Mouse (Mus musculus) midbrain, embryonic 12.5 days (tissue): Measurements from ENCODE around the gene Rtn4ip1. TPM values are rescaled to one million over a fixed set of nuclear protein-coding genes. Genes with fewer than 3 reads are reported as not detected.
"Not testable (repeated sequence)": the region's sequence is repeated elsewhere in the genome, so short reads cannot be mapped to it uniquely, and the experiment has no call there.

Source experiments
- ATAC-seq: fragments of 200-750 bp; cut with Nextera tagmentation; 2 replicates; pipeline ENCODE4 v1.8.0; 2017; ENCODE audit warnings: low read depth, moderate TSS enrichment, moderate library complexity; ENCODE audit not compliant: low FRiP score
- H3K27ac ChIP-seq: fragments of 300-500 bp; sonication (generic); replicated peaks from 2 replicates; pipeline ENCODE4 v1.5.1; 2016; ENCODE audit warnings: mild to moderate bottlenecking
- H3K27me3 ChIP-seq: fragments of 300-500 bp; sonication (generic); 2 replicates; pipeline ENCODE4 v1.6.1; 2016; ENCODE audit warnings: mild to moderate bottlenecking
- H3K36me3 ChIP-seq: fragments of 300-500 bp; sonication (generic); 2 replicates; pipeline ENCODE4 v1.6.1; 2016
- H3K4me1 ChIP-seq: fragments of 300-500 bp; sonication (generic); 2 replicates; pipeline ENCODE4 v1.6.1; 2016
- H3K4me2 ChIP-seq: fragments of 300-500 bp; sonication (generic); replicated peaks from 2 replicates; pipeline ENCODE4 v1.6.1; 2016; ENCODE audit warnings: mild to moderate bottlenecking, moderate library complexity
- H3K4me3 ChIP-seq: fragments of 300-500 bp; sonication (generic); 2 replicates; pipeline ENCODE4 v1.5.1; 2016; ENCODE audit warnings: mild to moderate bottlenecking
- H3K9ac ChIP-seq: fragments of 300-500 bp; sonication (generic); replicated peaks from 2 replicates; pipeline ENCODE4 v1.6.1; 2016; ENCODE audit warnings: mild to moderate bottlenecking, moderate library complexity
- H3K9me3 ChIP-seq: fragments of 300-500 bp; sonication (generic); 2 replicates; pipeline ENCODE4 v1.6.1; 2016; ENCODE audit warnings: mild to moderate bottlenecking
- WGBS: fragments of 180-500 bp; shearing (Covaris S2); methylation state at CpG from one replicate; pipeline ENCODE4 v1.1.7; 2016; 5-methylcytosine and 5-hydroxymethylcytosine counted together
- polyA plus RNA-seq: library from polyadenylated mRNA; unstranded; fragments of >200 nt; fragmentation: Nextera tagmentation; extraction: Ambion mirVana; gene quantifications from 2 replicates; pipeline ENCODE4 v1.2.1, GENCODE M21; 2016

Gene Rtn4ip1
- polyA plus RNA-seq, 1 experiment from 2014 or later, result 18.7 TPM

DNA sequence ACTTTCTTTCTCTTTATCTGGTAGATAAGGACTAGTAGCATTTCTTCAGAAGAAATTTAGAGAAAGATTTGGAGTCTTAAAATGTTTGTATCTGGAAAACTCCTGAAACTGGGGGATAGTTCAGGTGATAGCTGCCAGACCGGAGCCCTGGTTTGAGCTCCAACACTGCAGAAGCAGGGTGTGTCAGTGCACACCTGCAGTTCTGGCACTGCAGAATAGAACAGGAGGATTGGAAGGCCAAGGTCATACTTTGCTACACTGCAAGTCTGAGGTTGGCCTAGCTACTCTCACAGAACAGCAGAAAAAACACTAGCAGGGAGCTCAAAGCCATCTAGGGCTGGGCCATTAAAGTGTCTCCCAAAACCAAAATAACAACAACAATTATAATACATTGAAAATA lies 3.0 kb downstream of the Rtn4ip1 start:
- Histone ChIP-seq H3K27me3 (no peaks in the 10 kb centered on the region), H3K9me3 (no peaks in the 10 kb centered on the region), H3K4me1 (peaks cover 16% of the 10 kb centered on the region), H3K4me3 (no peak overlapping the region), H3K27ac (no peak overlapping the region), H3K4me2 (no peak overlapping the region), H3K36me3 (no peaks in the 10 kb centered on the region), H3K9ac (no peak overlapping the region)
- 94% methylated on average over 1 of the region's 1 CpGs for WGBS
- ATAC-seq, result no peak

DNA sequence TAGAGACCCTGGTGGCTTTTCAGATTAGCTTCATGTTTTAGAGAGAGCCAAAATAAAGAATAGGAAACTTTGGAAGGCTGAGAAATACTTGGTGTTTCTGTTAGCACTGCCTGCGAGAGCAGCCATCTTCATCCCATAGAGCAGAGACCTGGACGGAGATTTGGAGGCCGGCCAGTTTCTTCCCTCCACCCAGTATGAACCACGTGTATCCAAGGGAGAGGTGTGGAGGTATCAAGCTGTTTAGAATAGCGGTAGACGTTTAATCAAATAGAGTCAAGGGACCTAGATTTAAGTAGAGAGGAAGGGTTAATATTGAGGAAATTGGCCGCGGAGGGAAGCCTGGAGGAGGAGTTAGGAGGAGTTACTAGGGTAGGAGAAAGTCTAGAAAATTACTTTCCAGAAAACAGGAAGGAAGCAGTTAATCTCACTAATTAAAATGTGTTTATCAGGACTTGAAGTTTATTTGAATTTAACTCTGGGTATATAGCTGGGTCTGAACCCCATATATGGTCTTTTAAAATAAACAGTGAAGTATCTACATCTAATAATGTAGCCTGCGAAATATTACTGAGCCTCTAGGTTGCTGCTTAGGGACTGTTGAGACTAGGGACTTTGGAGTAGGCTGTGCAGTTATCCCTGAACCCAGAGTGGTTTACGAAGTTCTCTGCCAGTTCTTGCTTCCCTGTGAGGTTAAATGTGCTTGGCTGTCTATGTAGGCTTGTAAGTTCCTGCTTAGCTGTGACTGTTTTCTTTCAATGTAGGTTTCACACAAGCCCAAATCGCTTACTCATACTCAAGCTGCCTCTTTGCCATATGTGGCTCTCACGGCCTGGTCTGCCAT lies 8.6 kb downstream of the Rtn4ip1 start:
- no peak overlapping the region for H3K9ac ChIP-seq
- H3K36me3 ChIP-seq, result no peaks in the 10 kb centered on the region
- H3K27me3 ChIP-seq, result no peaks in the 10 kb centered on the region
- no peak overlapping the region for H3K4me2 ChIP-seq
- no peaks in the 10 kb centered on the region for H3K9me3 ChIP-seq
- no peak overlapping the region for H3K4me3 ChIP-seq
- no peak overlapping the region for H3K27ac ChIP-seq
- ATAC-seq, result no peak
- H3K4me1 ChIP-seq, result no peaks in the 10 kb centered on the region
- WGBS, result 89% methylated on average over 12 of the region's 12 CpGs

DNA sequence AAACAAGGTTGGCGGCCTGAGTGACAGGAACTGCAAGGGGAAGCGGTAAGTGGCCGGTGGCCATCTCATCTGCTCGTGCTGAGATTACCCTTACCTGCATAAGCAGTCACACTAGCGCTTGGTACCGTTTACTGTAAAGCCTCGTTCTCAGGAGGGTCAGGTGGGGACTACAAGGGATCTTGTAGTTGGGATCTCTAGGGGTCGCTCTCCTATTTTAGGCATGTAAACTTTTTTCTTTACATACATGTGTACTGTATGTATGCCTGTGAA lies 9.2 kb downstream of the Rtn4ip1 start:
- H3K36me3 ChIP-seq, result no peaks in the 10 kb centered on the region
- H3K4me1 ChIP-seq, result no peaks in the 10 kb centered on the region
- no peak overlapping the region for H3K9ac ChIP-seq
- H3K4me2 ChIP-seq, result no peak overlapping the region
- no peaks in the 10 kb centered on the region for H3K27me3 ChIP-seq
- ATAC-seq, result no peak
- WGBS, result 95% methylated on average over 8 of the region's 8 CpGs
- no peak overlapping the region for H3K27ac ChIP-seq
- H3K9me3 ChIP-seq, result no peaks in the 10 kb centered on the region
- no peak overlapping the region for H3K4me3 ChIP-seq

DNA sequence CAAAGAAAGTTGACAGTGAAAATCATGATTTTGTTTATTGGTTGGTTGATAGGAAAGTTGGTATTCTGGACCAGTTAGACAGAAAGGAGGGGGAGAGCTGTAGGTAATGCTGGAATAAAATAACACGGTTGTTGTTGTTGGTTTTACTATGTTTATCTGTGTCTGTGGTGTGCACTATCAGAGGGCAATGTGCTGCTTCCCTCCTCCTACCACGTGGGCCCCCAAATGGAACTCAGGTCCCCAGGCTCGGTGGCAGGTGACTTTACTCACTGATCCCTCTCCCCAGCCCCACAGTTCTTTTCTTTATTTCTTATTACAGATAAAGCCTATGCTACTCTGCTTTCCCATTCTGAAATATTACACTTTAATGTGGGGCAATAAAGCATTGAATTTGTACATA lies 10.6 kb downstream of the Rtn4ip1 start:
- H3K4me1 ChIP-seq, result no peaks in the 10 kb centered on the region
- no peak overlapping the region for H3K4me2 ChIP-seq
- 85% methylated on average over 3 of the region's 3 CpGs for WGBS
- H3K27ac ChIP-seq, result no peak overlapping the region
- no peak for ATAC-seq
- H3K36me3 ChIP-seq, result no peaks in the 10 kb centered on the region
- H3K9ac ChIP-seq, result no peak overlapping the region
- H3K4me3 ChIP-seq, result no peak overlapping the region
- no peaks in the 10 kb centered on the region for H3K9me3 ChIP-seq
- no peaks in the 10 kb centered on the region for H3K27me3 ChIP-seq

DNA sequence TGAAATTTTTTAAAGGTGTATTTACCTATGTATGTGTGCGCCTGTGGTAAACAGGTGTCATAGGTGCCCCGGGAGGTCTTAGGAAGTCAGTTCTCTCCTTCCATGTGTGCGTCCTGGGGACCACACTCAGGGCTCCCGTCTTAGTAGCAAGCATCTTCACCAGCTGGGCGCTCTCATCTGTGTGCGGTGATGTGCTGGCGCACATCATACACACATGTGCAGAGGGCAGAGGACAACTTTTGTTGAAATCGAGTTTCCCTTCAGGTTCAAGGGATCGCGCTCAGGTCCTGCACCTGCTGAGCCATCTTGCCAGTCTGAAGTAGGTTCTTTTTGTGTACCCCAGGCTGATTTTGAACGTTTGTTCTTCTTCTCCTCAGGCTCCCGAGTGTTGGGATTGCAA lies 14.6 kb downstream of the Rtn4ip1 start:
- Histone ChIP-seq H3K36me3 (no peaks in the 10 kb centered on the region), H3K27me3 (no peaks in the 10 kb centered on the region), H3K27ac (no peak overlapping the region), H3K4me2 (no peak overlapping the region), H3K9ac (no peak overlapping the region), H3K4me3 (no peak overlapping the region), H3K4me1 (no peaks in the 10 kb centered on the region), H3K9me3 (no peaks in the 10 kb centered on the region)
- ATAC-seq, result no peak
- 84% methylated on average over 12 of the region's 12 CpGs for WGBS

DNA sequence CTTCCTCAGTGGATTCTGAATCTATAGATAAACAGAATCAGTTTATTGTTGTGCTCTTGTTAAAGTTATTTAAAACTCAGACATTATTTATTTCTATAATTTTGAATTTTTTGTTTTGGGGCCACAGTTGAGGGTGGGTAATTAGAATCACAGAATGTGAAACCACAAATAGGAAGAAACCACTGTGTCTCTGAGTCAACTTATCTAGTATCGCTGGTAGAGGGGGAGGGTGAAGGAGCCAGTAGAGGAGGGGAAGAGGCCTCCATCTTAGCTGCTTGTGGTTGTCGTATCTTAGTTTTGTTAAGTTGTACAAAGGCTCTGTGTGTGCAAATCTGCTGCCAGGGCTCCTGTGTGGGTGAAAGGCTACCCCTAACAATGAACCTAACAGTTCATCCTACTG lies 15.1 kb downstream of the Rtn4ip1 start:
- H3K27me3 ChIP-seq, result no peaks in the 10 kb centered on the region
- H3K9me3 ChIP-seq, result no peaks in the 10 kb centered on the region
- no peaks in the 10 kb centered on the region for H3K4me1 ChIP-seq
- 90% methylated on average over 2 of the region's 2 CpGs for WGBS
- H3K4me2 ChIP-seq, result no peak overlapping the region
- no peak overlapping the region for H3K4me3 ChIP-seq
- ATAC-seq, result no peak
- no peak overlapping the region for H3K9ac ChIP-seq
- no peaks in the 10 kb centered on the region for H3K36me3 ChIP-seq
- H3K27ac ChIP-seq, result no peak overlapping the region

DNA sequence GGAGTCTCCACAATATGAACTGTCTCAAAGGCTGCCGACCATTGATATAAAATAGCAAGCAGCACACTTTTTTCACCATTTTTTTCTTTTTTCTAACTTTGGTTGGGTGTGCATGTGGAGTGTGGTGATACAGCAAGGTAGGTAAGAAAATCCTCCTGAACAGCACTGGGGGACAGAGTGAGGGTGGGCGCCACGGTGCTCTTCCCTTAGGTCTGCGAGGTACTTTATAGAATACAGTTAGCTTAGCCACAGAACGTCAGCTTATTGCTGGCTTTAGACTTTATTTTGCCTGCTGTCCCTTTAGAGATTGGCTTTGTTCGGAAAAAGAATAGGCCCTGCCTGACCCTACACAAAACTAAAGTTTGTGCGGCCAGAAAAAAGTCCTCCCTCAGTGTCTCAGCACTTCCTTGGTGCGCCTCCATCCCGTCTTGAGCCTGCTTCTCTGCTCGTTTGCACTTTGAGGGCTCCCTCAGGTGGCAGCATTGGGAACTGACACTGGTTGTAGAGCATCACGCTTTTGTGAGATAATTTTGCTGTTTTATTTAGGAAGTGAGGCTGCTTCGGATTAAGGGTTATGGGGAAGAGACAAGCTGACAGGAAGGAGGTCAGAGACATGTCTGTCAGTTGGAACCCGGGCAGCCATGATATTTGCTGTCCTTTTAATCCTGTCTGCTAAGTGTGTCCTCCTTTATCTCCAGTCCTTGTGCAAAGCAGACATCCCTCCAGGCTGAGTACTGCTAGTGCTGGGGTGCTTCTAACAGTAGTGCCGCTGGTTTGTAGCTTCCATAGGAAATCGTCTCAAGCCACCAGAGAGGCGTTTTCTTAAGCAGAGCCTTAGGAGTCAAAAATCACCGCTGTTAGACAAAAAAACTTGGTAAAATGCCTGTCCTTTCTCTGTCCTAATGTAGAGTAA lies 17.3 kb downstream of the Rtn4ip1 start:
- H3K9me3 ChIP-seq, result no peaks in the 10 kb centered on the region
- no peak for ATAC-seq
- H3K9ac ChIP-seq, result no peak overlapping the region
- WGBS, result 37% methylated on average over 17 of the region's 17 CpGs
- H3K4me2 ChIP-seq, result no peak overlapping the region
- H3K27ac ChIP-seq, result no peak overlapping the region
- H3K4me3 ChIP-seq, result no peak overlapping the region
- no peaks in the 10 kb centered on the region for H3K4me1 ChIP-seq
- no peaks in the 10 kb centered on the region for H3K27me3 ChIP-seq
- peaks cover 10% of the 10 kb centered on the region; the same call in 1 of the 2 replicates for H3K36me3 ChIP-seq

DNA sequence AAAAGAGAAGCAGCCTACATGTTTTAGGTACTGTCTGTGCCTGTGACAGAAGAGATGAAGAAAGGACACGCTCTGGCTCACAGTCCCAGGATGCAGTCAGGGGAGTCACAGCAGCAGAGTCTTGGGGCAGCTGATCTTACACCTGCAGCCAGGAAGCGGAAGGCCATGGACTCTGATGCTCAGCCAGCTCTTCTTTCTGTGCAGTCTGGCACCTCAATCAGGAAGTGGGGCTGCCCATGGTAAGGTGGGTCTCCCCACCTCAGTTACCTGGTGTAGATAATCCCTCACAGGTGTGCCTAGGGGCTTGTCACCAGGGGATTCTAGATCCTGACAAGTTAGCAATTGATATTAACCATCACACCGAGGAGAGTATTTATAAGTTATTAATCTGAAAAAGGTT lies 21.5 kb downstream of the Rtn4ip1 start:
- H3K9ac ChIP-seq, result no peak overlapping the region
- no peaks in the 10 kb centered on the region for H3K4me1 ChIP-seq
- no peak overlapping the region for H3K27ac ChIP-seq
- H3K4me3 ChIP-seq, result no peak overlapping the region
- no peaks in the 10 kb centered on the region for H3K9me3 ChIP-seq
- ATAC-seq, result no peak
- H3K27me3 ChIP-seq, result no peaks in the 10 kb centered on the region
- H3K36me3 ChIP-seq, result peaks cover 10% of the 10 kb centered on the region; the same call in 1 of the 2 replicates
- H3K4me2 ChIP-seq, result no peak overlapping the region
- WGBS, result 98% methylated on average over 3 of the region's 3 CpGs

DNA sequence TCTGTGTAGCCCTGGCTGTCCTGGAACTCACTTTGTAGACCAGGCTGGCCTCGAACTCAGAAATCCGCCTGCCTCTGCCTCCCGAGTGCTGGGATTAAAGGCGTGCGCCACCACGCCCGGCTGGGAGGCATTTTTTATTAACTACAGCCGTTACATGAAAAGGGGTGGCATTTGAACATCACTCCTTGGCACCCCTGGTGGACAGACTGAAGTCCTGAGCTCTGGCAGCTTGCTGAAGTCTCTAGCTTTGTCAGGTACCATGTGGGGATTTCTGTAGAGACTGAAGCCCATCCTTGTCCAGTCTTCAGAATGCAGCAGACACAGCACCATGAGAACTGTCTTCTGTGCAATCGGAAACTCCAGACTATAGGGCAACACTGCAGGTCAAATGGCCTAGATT lies 24.2 kb downstream of the Rtn4ip1 start:
- H3K4me3 ChIP-seq, H3K27ac ChIP-seq: not testable (repeated sequence)
- 92% methylated on average over 9 of the region's 9 CpGs for WGBS

DNA sequence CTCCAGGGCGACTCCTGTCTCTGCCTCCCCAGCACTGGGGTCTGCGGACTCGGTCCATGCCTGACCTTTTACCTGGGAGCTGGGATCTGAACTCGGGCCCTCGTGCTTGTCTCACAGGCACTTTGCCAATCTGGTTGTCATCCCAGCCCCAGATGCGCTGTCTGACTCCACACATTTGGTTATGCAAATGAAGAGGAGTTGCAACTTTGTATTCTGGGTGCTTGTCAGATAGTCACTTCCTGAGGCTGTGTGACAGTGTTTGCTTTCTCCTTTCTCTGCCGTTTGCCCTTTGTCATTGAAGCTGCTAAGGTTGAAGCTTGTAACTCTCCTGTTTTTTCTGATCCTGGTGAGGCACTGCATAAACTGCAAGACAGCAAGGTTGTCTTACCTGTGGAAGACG lies 26.1 kb downstream of the Rtn4ip1 start:
- Histone ChIP-seq H3K9ac (no peak overlapping the region), H3K36me3 (peaks cover 24% of the 10 kb centered on the region; the same call in 1 of the 2 replicates), H3K27me3 (no peaks in the 10 kb centered on the region), H3K9me3 (no peaks in the 10 kb centered on the region), H3K4me2 (no peak overlapping the region), H3K4me1 (no peaks in the 10 kb centered on the region), H3K27ac (no peak overlapping the region), H3K4me3 (no peak overlapping the region)
- 84% methylated on average over 8 of the region's 8 CpGs for WGBS
- no peak for ATAC-seq

More for the DNA sequence above, 24.2 kb downstream of the Rtn4ip1 start:
- H3K9me3 ChIP-seq, H3K27me3 ChIP-seq, ATAC-seq, H3K4me1 ChIP-seq, H3K4me2 ChIP-seq, H3K9ac ChIP-seq: not testable (repeated sequence)
- peaks cover 22% of the 10 kb centered on the region; the same call in 1 of the 2 replicates for H3K36me3 ChIP-seq

DNA sequence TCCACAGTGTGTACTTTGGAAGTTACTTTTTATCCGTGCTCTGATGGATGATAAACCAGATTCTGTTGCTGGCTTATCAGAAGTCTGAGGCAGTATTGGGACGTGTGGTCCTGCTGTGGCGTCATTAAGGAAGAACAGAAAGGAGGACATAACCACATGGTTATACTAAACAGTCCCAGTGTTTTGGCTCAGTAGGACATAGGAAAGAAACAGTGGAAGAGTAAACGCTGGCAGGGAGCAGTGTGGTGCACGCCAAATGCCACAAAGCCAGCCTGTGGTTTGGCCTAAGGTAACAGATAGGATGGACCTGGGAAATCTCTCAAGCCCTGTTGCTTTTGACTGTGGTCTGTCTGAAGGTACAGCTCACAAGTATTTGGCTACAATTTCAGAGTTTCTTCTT lies 27.0 kb downstream of the Rtn4ip1 start:
- Histone ChIP-seq H3K4me2 (no peak overlapping the region), H3K9ac (no peak overlapping the region), H3K4me3 (no peak overlapping the region), H3K9me3 (no peaks in the 10 kb centered on the region), H3K27me3 (no peaks in the 10 kb centered on the region), H3K27ac (no peak overlapping the region), H3K36me3 (peaks cover 21% of the 10 kb centered on the region; the same call in 1 of the 2 replicates), H3K4me1 (no peaks in the 10 kb centered on the region)
- WGBS, result 84% methylated on average over 5 of the region's 5 CpGs
- no peak for ATAC-seq

DNA sequence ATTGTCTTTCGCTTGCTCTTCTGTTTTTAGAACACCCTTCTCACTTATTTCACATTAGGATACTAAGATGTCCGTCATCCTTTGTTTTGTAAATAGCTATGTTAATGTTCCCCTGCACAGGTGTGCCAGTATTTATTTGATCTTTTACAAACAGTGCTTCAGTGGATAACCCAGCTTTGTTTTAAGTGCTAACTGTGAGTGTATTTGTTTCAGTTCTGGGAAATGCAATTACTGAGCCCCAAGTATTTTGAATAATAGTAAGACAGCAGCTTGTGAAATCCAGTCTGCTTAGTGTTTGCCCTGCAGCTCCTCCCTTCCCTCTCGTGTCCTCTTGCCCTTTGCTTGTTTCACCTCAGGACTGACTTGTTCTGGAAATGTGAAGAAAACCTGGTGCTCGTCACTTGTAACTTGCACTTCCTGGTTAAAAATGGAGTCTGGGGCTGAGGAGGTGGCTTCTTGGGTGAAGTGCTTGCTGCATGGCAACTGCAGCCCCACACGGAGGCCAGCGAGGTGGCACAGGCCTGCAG lies 37.6 kb downstream of the Rtn4ip1 start:
- H3K4me2 ChIP-seq, result no peak overlapping the region
- H3K4me1 ChIP-seq, result peaks cover 7% of the 10 kb centered on the region
- no peaks in the 10 kb centered on the region for H3K9me3 ChIP-seq
- ATAC-seq, result no peak
- WGBS, result 80% methylated on average over 6 of the region's 6 CpGs
- H3K9ac ChIP-seq, result no peak overlapping the region
- no peak overlapping the region for H3K27ac ChIP-seq
- H3K27me3 ChIP-seq, result no peaks in the 10 kb centered on the region
- H3K36me3 ChIP-seq, result peaks cover 8% of the 10 kb centered on the region
- no peak overlapping the region for H3K4me3 ChIP-seq
